Mouse (Mus musculus) heart, adult 2 months (tissue): ENCODE data around the gene Ssbp3.

Experiments
- CTCF ChIP-seq: fragments of 200-600 bp; IDR thresholded peaks from 2 replicates; pipeline ENCODE4 v1.8.1; 2022; ENCODE audit warnings: antibody characterized with exemption, mild to moderate bottlenecking, moderate library complexity
- POLR2A ChIP-seq: fragments of 200-500 bp; IDR thresholded peaks from 2 replicates; pipeline ENCODE4 v1.6.1; 2011; ENCODE audit warnings: mild to moderate bottlenecking, low read depth, low read length, control low read depth; ENCODE audit not compliant: insufficient read depth

DNA sequence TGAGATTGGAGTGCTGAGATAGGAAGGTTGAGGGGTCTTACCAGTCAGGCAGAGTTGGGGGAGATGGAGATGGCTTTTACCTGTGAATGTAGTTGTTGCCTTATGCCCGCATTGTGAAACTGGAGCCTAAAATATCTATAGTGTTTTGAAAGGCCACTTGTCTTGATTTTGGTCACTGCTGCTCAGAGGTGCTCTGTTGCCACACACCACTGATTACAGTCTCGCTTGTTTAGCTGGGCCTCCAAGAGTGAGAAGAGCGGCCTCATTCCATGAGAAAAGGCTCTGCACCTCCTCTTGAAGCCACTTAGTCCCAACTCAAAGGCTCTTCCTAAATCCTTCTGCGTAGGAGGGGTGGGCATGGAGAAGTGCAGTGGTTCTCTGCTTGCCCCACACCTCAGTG lies 40.3 kb downstream of the Ssbp3 start:
- no peak for TF ChIP-seq CTCF
- TF ChIP-seq POLR2A: no peak
